Mouse (Mus musculus): ENCODE results near the gene Ado. TPM values are rescaled to one million over a fixed set of nuclear protein-coding genes. Genes with fewer than 3 reads are reported as not detected.
A peak's percentile ranks its signal among the peaks of the same experiment; 100 is the strongest.

Ado gene
- polyA plus RNA-seq, 1 experiment: 4.1 TPM

GRCm38 (mm10) chr10:67526435-67526834 is 22.3 kb downstream of the Ado start:
- 81% methylated on average over 9 of the region's 9 CpGs for WGBS

GRCm38 (mm10) chr10:67524694-67525093 is 24.1 kb downstream of the Ado start:
- 78% methylated on average over 7 of the region's 7 CpGs for WGBS
- Histone ChIP-seq H3K4me1 (ENCODE audit: control insufficient read depth, insufficient read depth, low read length) (no peaks in the 10 kb centered on the region), H3K27ac (ENCODE audit: control insufficient read depth, insufficient read depth, low read depth, low read length, poor library complexity) (no peak overlapping the region), H3K4me3 (replicated peaks; ENCODE audit: control insufficient read depth, low read depth, low read length) (no peak overlapping the region)
- TF ChIP-seq POLR2A (IDR thresholded peaks at IDR 0.05; ENCODE audit: borderline replicate concordance, control insufficient read depth, low read depth, low read length) (no peak), CTCF (IDR thresholded peaks at IDR 0.05; ENCODE audit: control insufficient read depth, insufficient read depth, low read length) (no peak)

More at GRCm38 (mm10) chr10:67526435-67526834, 22.3 kb downstream of the Ado start:
- H3K4me1 ChIP-seq (ENCODE audit: control insufficient read depth, insufficient read depth, low read length): no peaks in the 10 kb centered on the region
- no peak overlapping the region for H3K27ac ChIP-seq (ENCODE audit: control insufficient read depth, insufficient read depth, low read depth, low read length, poor library complexity)
- H3K4me3 ChIP-seq (replicated peaks; ENCODE audit: control insufficient read depth, low read depth, low read length): no peak overlapping the region
- TF ChIP-seq CTCF (IDR thresholded peaks at IDR 0.05; ENCODE audit: control insufficient read depth, insufficient read depth, low read length) (no peak), POLR2A (IDR thresholded peaks at IDR 0.05; ENCODE audit: borderline replicate concordance, control insufficient read depth, low read depth, low read length) (no peak)

- Histone ChIP-seq H3K4me3 (replicated peaks; ENCODE audit: control insufficient read depth, low read depth, low read length) (no peak overlapping the region), H3K27ac (ENCODE audit: control insufficient read depth, insufficient read depth, low read depth, low read length, poor library complexity) (no peak overlapping the region), H3K4me1 (ENCODE audit: control insufficient read depth, insufficient read depth, low read length) (no peaks in the 10 kb centered on the region)
- TF ChIP-seq POLR2A (IDR thresholded peaks at IDR 0.05; ENCODE audit: borderline replicate concordance, control insufficient read depth, low read depth, low read length) (no peak), CTCF (IDR thresholded peaks at IDR 0.05; ENCODE audit: control insufficient read depth, insufficient read depth, low read length) (no peak)
- WGBS: 78% methylated on average over 3 of the region's 3 CpGs
These were observed 24.6 kb downstream of the Ado start for GRCm38 (mm10) chr10:67524130-67524529.

GRCm38 (mm10) chr10:67518733-67519132 is 30.0 kb downstream of the Ado start:
- H3K4me3 ChIP-seq (replicated peaks; ENCODE audit: control insufficient read depth, low read depth, low read length): no peak overlapping the region
- TF ChIP-seq POLR2A (IDR thresholded peaks at IDR 0.05; ENCODE audit: borderline replicate concordance, control insufficient read depth, low read depth, low read length) (no peak), CTCF (IDR thresholded peaks at IDR 0.05; ENCODE audit: control insufficient read depth, insufficient read depth, low read length) (no peak)
- 28% methylated on average over 3 of the region's 3 CpGs for WGBS
- no peaks in the 10 kb centered on the region for H3K4me1 ChIP-seq (ENCODE audit: control insufficient read depth, insufficient read depth, low read length)
- H3K27ac ChIP-seq (ENCODE audit: control insufficient read depth, insufficient read depth, low read depth, low read length, poor library complexity): no peak overlapping the region

GRCm38 (mm10) chr10:67512871-67513270 is 35.9 kb downstream of the Ado start:
- no peak overlapping the region for H3K4me3 ChIP-seq (replicated peaks; ENCODE audit: control insufficient read depth, low read depth, low read length)
- no peaks in the 10 kb centered on the region for H3K4me1 ChIP-seq (ENCODE audit: control insufficient read depth, insufficient read depth, low read length)
- no peak overlapping the region for H3K27ac ChIP-seq (ENCODE audit: control insufficient read depth, insufficient read depth, low read depth, low read length, poor library complexity)
- WGBS: 76% methylated on average over 7 of the region's 7 CpGs
- TF ChIP-seq POLR2A (IDR thresholded peaks at IDR 0.05; ENCODE audit: borderline replicate concordance, control insufficient read depth, low read depth, low read length): no peak
- no peak for TF ChIP-seq CTCF (IDR thresholded peaks at IDR 0.05; ENCODE audit: control insufficient read depth, insufficient read depth, low read length)

- H3K4me1 ChIP-seq (ENCODE audit: control insufficient read depth, insufficient read depth, low read length): no peaks in the 10 kb centered on the region
- no peak overlapping the region for H3K4me3 ChIP-seq (replicated peaks; ENCODE audit: control insufficient read depth, low read depth, low read length)
- no peak for TF ChIP-seq POLR2A (IDR thresholded peaks at IDR 0.05; ENCODE audit: borderline replicate concordance, control insufficient read depth, low read depth, low read length)
- no peak for TF ChIP-seq CTCF (IDR thresholded peaks at IDR 0.05; ENCODE audit: control insufficient read depth, insufficient read depth, low read length)
- 75% methylated on average over 8 of the region's 8 CpGs for WGBS
- H3K27ac ChIP-seq (ENCODE audit: control insufficient read depth, insufficient read depth, low read depth, low read length, poor library complexity): no peak overlapping the region
These were observed 36.5 kb downstream of the Ado start for GRCm38 (mm10) chr10:67512211-67512610.

GRCm38 (mm10) chr10:67505248-67505647 is 43.5 kb downstream of the Ado start:
- Histone ChIP-seq H3K27ac (ENCODE audit: control insufficient read depth, insufficient read depth, low read depth, low read length, poor library complexity) (no peak overlapping the region), H3K4me1 (ENCODE audit: control insufficient read depth, insufficient read depth, low read length) (peaks cover 1% of the 10 kb centered on the region; the same call in 1 of the 2 replicates), H3K4me3 (replicated peaks; ENCODE audit: control insufficient read depth, low read depth, low read length) (no peak overlapping the region)
- TF ChIP-seq POLR2A (IDR thresholded peaks at IDR 0.05; ENCODE audit: borderline replicate concordance, control insufficient read depth, low read depth, low read length): no peak
- TF ChIP-seq CTCF (IDR thresholded peaks at IDR 0.05; ENCODE audit: control insufficient read depth, insufficient read depth, low read length): no peak
- 49% methylated on average over 3 of the region's 3 CpGs for WGBS

GRCm38 (mm10) chr10:67504046-67504445 is 44.7 kb downstream of the Ado start:
- TF ChIP-seq POLR2A (IDR thresholded peaks at IDR 0.05; ENCODE audit: borderline replicate concordance, control insufficient read depth, low read depth, low read length): no peak
- TF ChIP-seq CTCF (IDR thresholded peaks at IDR 0.05; ENCODE audit: control insufficient read depth, insufficient read depth, low read length): no peak
- 5% methylated on average over 5 of the region's 5 CpGs for WGBS
- Histone ChIP-seq H3K4me3 (replicated peaks; ENCODE audit: control insufficient read depth, low read depth, low read length) (no peak overlapping the region), H3K4me1 (ENCODE audit: control insufficient read depth, insufficient read depth, low read length) (peaks cover 1% of the 10 kb centered on the region; the same call in 1 of the 2 replicates), H3K27ac (ENCODE audit: control insufficient read depth, insufficient read depth, low read depth, low read length, poor library complexity) (peak overlapping the region; percentile 54)

Measured in bone marrow, adult 2 months (tissue).